Comparison of ENCODE assay signal across 11 mouse cellular contexts in genomic region chr5:75238363-75238762, GRCm38 (mm10).
A peak's percentile ranks its signal among the peaks of the same experiment; 100 is the strongest.
DNase-seq lines count a peak whose midpoint lies in the region; ATAC-seq and TF ChIP-seq lines count a peak whose summit lies in the region.
"Had no signal": no experiment of that assay in that cellular context is flagged by ENCODE, and none has a peak within 500 bp of the region (broad histone marks: within the 10 kb centered on the region; RNA-seq: fewer than 3 reads in every experiment).

No protein-coding gene starts in this region.

- peak; percentile 53 for DNase-seq in forebrain, embryonic 14.5 days (ENCODE audit: low spot score)
- no peak for DNase-seq in forebrain, embryonic 11.5 days (ENCODE audit: low spot score)
- DNase-seq in midbrain, postnatal 0 days (ENCODE audit: low spot score) = peak; percentile 57
- DNase-seq in forebrain, postnatal 0 days = peak; percentile 40
- DNase-seq in urinary bladder, postnatal 10 days (ENCODE audit: low spot score) = no peak
- no peak for DNase-seq in left cerebral cortex, postnatal 10 days (ENCODE audit: extremely low spot score in 1 of 2, low spot score in 2 of 2)
- DNase-seq: cerebellum, postnatal 25 days had no signal

- intact Hi-C loops in left cerebral cortex, postnatal 10 days (cut with DNase I) = no loop called here

- peak; percentile 69 for ATAC-seq in forebrain, embryonic 14.5 days
- no peak for ATAC-seq in forebrain, embryonic 11.5 days (replicated peaks; ENCODE audit: low FRiP score)
- no peak for ATAC-seq in midbrain, postnatal 0 days (ENCODE audit: low FRiP score)
- no peak for ATAC-seq in midbrain, embryonic 13.5 days
- peak; percentile 81 for ATAC-seq in forebrain, postnatal 0 days
- peak; percentile 27; the same call in 1 of the 2 replicates for ATAC-seq in neural tube, embryonic 13.5 days (ENCODE audit: low read depth)

- no peaks in the 10 kb centered on the region for H3K4me1 ChIP-seq in forebrain, embryonic 14.5 days (ENCODE audit: control insufficient read depth, insufficient read depth, low read length)
- no peaks in the 10 kb centered on the region for H3K4me1 ChIP-seq in forebrain, embryonic 11.5 days (replicated peaks; ENCODE audit: control insufficient read depth, insufficient read depth, low read length)
- H3K4me1 ChIP-seq in midbrain, postnatal 0 days (ENCODE audit: insufficient read depth, low read length) = no peaks in the 10 kb centered on the region
- no peaks in the 10 kb centered on the region for H3K4me1 ChIP-seq in midbrain, embryonic 13.5 days (replicated peaks)
- H3K4me1 ChIP-seq in forebrain, postnatal 0 days (ENCODE audit: insufficient read depth) = no peaks in the 10 kb centered on the region
- no peaks in the 10 kb centered on the region for H3K4me1 ChIP-seq in neural tube, embryonic 13.5 days (replicated peaks)

- no peak overlapping the region for H3K4me2 ChIP-seq in forebrain, embryonic 14.5 days (ENCODE audit: low read length)
- H3K4me2 ChIP-seq in forebrain, embryonic 11.5 days (ENCODE audit: low read depth, low read length, severe bottlenecking) = no peak overlapping the region
- H3K4me2 ChIP-seq in midbrain, postnatal 0 days (ENCODE audit: low read depth, low read length, poor library complexity, severe bottlenecking) = no peak overlapping the region
- no peak overlapping the region for H3K4me2 ChIP-seq in midbrain, embryonic 13.5 days (replicated peaks)
- H3K4me2 ChIP-seq in forebrain, postnatal 0 days (ENCODE audit: low read depth) = no peak overlapping the region
- H3K4me2 ChIP-seq in neural tube, embryonic 13.5 days = no peak overlapping the region

- no peak overlapping the region for H3K4me3 ChIP-seq in forebrain, embryonic 14.5 days (ENCODE audit: low read depth, low read length)
- no peak overlapping the region for H3K4me3 ChIP-seq in forebrain, embryonic 11.5 days (ENCODE audit: low read depth, low read length)
- no peak overlapping the region for H3K4me3 ChIP-seq in midbrain, postnatal 0 days (ENCODE audit: low read depth, low read length)
- H3K4me3 ChIP-seq in midbrain, embryonic 13.5 days (replicated peaks) = no peak overlapping the region
- no peak overlapping the region for H3K4me3 ChIP-seq in forebrain, postnatal 0 days (ENCODE audit: low read depth, low read length)
- H3K4me3 ChIP-seq in neural tube, embryonic 13.5 days = no peak overlapping the region
- H3K4me3 ChIP-seq: heart, embryonic 10.5 days had no signal

- H3K27ac ChIP-seq in forebrain, embryonic 14.5 days (ENCODE audit: low read depth, low read length) = no peak overlapping the region
- H3K27ac ChIP-seq in forebrain, embryonic 11.5 days (ENCODE audit: low read depth, low read length) = no peak overlapping the region
- H3K27ac ChIP-seq in midbrain, postnatal 0 days (ENCODE audit: low read depth, low read length) = no peak overlapping the region
- H3K27ac ChIP-seq in midbrain, embryonic 13.5 days = no peak overlapping the region
- no peak overlapping the region for H3K27ac ChIP-seq in forebrain, postnatal 0 days (ENCODE audit: low read depth, low read length)
- H3K27ac ChIP-seq in neural tube, embryonic 13.5 days (replicated peaks) = no peak overlapping the region
- H3K27ac ChIP-seq: heart, embryonic 10.5 days had no signal

- no peaks in the 10 kb centered on the region for H3K9me3 ChIP-seq in forebrain, embryonic 14.5 days (replicated peaks; ENCODE audit: control insufficient read depth, low read length)
- no peaks in the 10 kb centered on the region for H3K9me3 ChIP-seq in forebrain, embryonic 11.5 days (ENCODE audit: control insufficient read depth, low read length)
- H3K9me3 ChIP-seq in midbrain, postnatal 0 days (ENCODE audit: low read length) = no peaks in the 10 kb centered on the region
- no peaks in the 10 kb centered on the region for H3K9me3 ChIP-seq in midbrain, embryonic 13.5 days
- H3K9me3 ChIP-seq in forebrain, postnatal 0 days (ENCODE audit: low read length) = no peaks in the 10 kb centered on the region
- 0 out of 2 replicates have a peak, but pooled peaks cover 6% of the 10 kb centered on the region for H3K9me3 ChIP-seq in neural tube, embryonic 13.5 days
- H3K9me3 ChIP-seq: G1E; heart, embryonic 10.5 days had no signal

- H3K36me3 ChIP-seq in forebrain, embryonic 14.5 days (ENCODE audit: control insufficient read depth, insufficient read depth, low read length) = no peaks in the 10 kb centered on the region
- no peaks in the 10 kb centered on the region for H3K36me3 ChIP-seq in forebrain, embryonic 11.5 days (ENCODE audit: control insufficient read depth, insufficient read depth, low read length)
- no peaks in the 10 kb centered on the region for H3K36me3 ChIP-seq in midbrain, postnatal 0 days (ENCODE audit: insufficient read depth, low read length)
- no peaks in the 10 kb centered on the region for H3K36me3 ChIP-seq in midbrain, embryonic 13.5 days
- no peaks in the 10 kb centered on the region for H3K36me3 ChIP-seq in forebrain, postnatal 0 days (ENCODE audit: insufficient read depth)
- no peaks in the 10 kb centered on the region for H3K36me3 ChIP-seq in neural tube, embryonic 13.5 days
- H3K36me3 ChIP-seq: G1E; heart, embryonic 10.5 days had no signal

- no peak overlapping the region for H3K9ac ChIP-seq in forebrain, embryonic 14.5 days (ENCODE audit: low read length)
- no peak overlapping the region for H3K9ac ChIP-seq in forebrain, embryonic 11.5 days (ENCODE audit: low read length)
- no peak overlapping the region for H3K9ac ChIP-seq in midbrain, postnatal 0 days (replicated peaks; ENCODE audit: low read length, poor library complexity, severe bottlenecking)
- H3K9ac ChIP-seq in midbrain, embryonic 13.5 days (replicated peaks) = no peak overlapping the region
- H3K9ac ChIP-seq in forebrain, postnatal 0 days = no peak overlapping the region
- H3K9ac ChIP-seq in neural tube, embryonic 13.5 days = no peak overlapping the region

- peak; percentile 66 for TF ChIP-seq CTCF in midbrain, postnatal 0 days (IDR thresholded peaks at IDR 0.05)
- peak; percentile 59 for TF ChIP-seq CTCF in forebrain, postnatal 0 days (IDR thresholded peaks at IDR 0.05; ENCODE audit: low read depth)

- H3K27me3 ChIP-seq in forebrain, embryonic 14.5 days (replicated peaks; ENCODE audit: control insufficient read depth, insufficient read depth, low read length) = no peaks in the 10 kb centered on the region
- H3K27me3 ChIP-seq in forebrain, embryonic 11.5 days (ENCODE audit: control insufficient read depth, insufficient read depth, low read length) = no peaks in the 10 kb centered on the region
- no peaks in the 10 kb centered on the region for H3K27me3 ChIP-seq in midbrain, postnatal 0 days (ENCODE audit: insufficient read depth, low read length)
- H3K27me3 ChIP-seq in midbrain, embryonic 13.5 days = no peaks in the 10 kb centered on the region
- H3K27me3 ChIP-seq in forebrain, postnatal 0 days (ENCODE audit: insufficient read depth, low read length) = no peaks in the 10 kb centered on the region
- H3K27me3 ChIP-seq in neural tube, embryonic 13.5 days = no peaks in the 10 kb centered on the region

- WGBS in forebrain, embryonic 14.5 days = 34% methylated on average over 2 of the region's 2 CpGs
- WGBS in forebrain, embryonic 11.5 days = 48% methylated on average over 2 of the region's 2 CpGs
- WGBS in midbrain, postnatal 0 days = 43% methylated on average over 2 of the region's 2 CpGs
- WGBS in midbrain, embryonic 13.5 days = 48% methylated on average over 2 of the region's 2 CpGs
- 32% methylated on average over 2 of the region's 2 CpGs for WGBS in forebrain, postnatal 0 days
- 37% methylated on average over 2 of the region's 2 CpGs for WGBS in neural tube, embryonic 13.5 days

Comparison
In these comparisons a context has a peak if more than half of its experiments do, and no peak if none do; other contexts are left out.
1. ATAC-seq: peak in forebrain, embryonic 14.5 days (single experiment), forebrain, postnatal 0 days (single experiment) and neural tube, embryonic 13.5 days (single experiment); none in forebrain, embryonic 11.5 days (single experiment), midbrain, postnatal 0 days (single experiment) and midbrain, embryonic 13.5 days (single experiment).
2. DNase-seq: peak in forebrain, embryonic 14.5 days (single experiment), midbrain, postnatal 0 days (single experiment) and forebrain, postnatal 0 days (single experiment); none in forebrain, embryonic 11.5 days (single experiment), urinary bladder, postnatal 10 days (single experiment) and left cerebral cortex, postnatal 10 days (0 of 2).